Mouse (Mus musculus): Measurements from ENCODE around the gene Foxred1. TPM values are rescaled to one million over a fixed set of nuclear protein-coding genes. Genes with fewer than 3 reads are reported as not detected.

Gene Foxred1
- polyA plus RNA-seq, 1 experiment = 18.6 TPM

GRCm38 (mm10) chr9:35197625-35198024, 13.2 kb downstream of the Foxred1 start:
- Histone ChIP-seq H3ac (ENCODE audit: control insufficient read depth, insufficient read length) (no peak overlapping the region), H3K79me2 (ENCODE audit: control insufficient read depth, insufficient read depth) (no peaks in the 10 kb centered on the region), H3K27me3 (ENCODE audit: control insufficient read depth, insufficient read depth, insufficient read length) (no peaks in the 10 kb centered on the region), H3K36me3 (ENCODE audit: control insufficient read depth, insufficient read depth) (no peaks in the 10 kb centered on the region), H3K4me3 (no peak overlapping the region), H3K4me2 (ENCODE audit: low read depth) (no peak overlapping the region)
- TF ChIP-seq MYOG (IDR thresholded peaks at IDR 0.05; ENCODE audit: control insufficient read depth in 1 of 3, insufficient read depth in 1 of 3, insufficient read length in 2 of 3, low read depth in 2 of 3) (no peak), TCF12 (IDR thresholded peaks at IDR 0.05; ENCODE audit: insufficient read depth, poor library complexity, severe bottlenecking) (no peak), USF1 (IDR thresholded peaks at IDR 0.05; ENCODE audit: low read depth) (no peak)

- Histone ChIP-seq H3ac (ENCODE audit: control insufficient read depth, insufficient read length) (no peak overlapping the region), H3K27me3 (ENCODE audit: control insufficient read depth, insufficient read depth, insufficient read length) (no peaks in the 10 kb centered on the region), H3K4me2 (ENCODE audit: low read depth) (no peak overlapping the region), H3K4me3 (no peak overlapping the region), H3K79me2 (ENCODE audit: control insufficient read depth, insufficient read depth) (no peaks in the 10 kb centered on the region), H3K36me3 (ENCODE audit: control insufficient read depth, insufficient read depth) (no peaks in the 10 kb centered on the region)
- no peak for TF ChIP-seq MYOD1 (IDR thresholded peaks at IDR 0.05; ENCODE audit: control insufficient read depth in 1 of 3, insufficient read length in 2 of 3, low read depth in 2 of 3)
- no peak for TF ChIP-seq E2F4 (IDR thresholded peaks at IDR 0.05; ENCODE audit: insufficient read depth)
- TF ChIP-seq MYOG (IDR thresholded peaks at IDR 0.05; ENCODE audit: control insufficient read depth in 1 of 3, insufficient read depth in 1 of 3, insufficient read length in 2 of 3, low read depth in 2 of 3) = no peak
- no peak for TF ChIP-seq REST (IDR thresholded peaks at IDR 0.05; ENCODE audit: insufficient read depth, insufficient read length)
- no peak for TF ChIP-seq CEBPB (IDR thresholded peaks at IDR 0.05; ENCODE audit: insufficient read depth, poor library complexity, severe bottlenecking)
Observed at GRCm38 (mm10) chr9:35194048-35194447, 16.8 kb downstream of the Foxred1 start.

GRCm38 (mm10) chr9:35192983-35193542, 17.8 kb downstream of the Foxred1 start:
- no peaks in the 10 kb centered on the region for H3K79me2 ChIP-seq (ENCODE audit: control insufficient read depth, insufficient read depth)
- H3K4me2 ChIP-seq (ENCODE audit: low read depth) = no peak overlapping the region
- H3K36me3 ChIP-seq (ENCODE audit: control insufficient read depth, insufficient read depth) = no peaks in the 10 kb centered on the region
- TF ChIP-seq MYOD1 (IDR thresholded peaks at IDR 0.05; ENCODE audit: control insufficient read depth in 1 of 3, insufficient read length in 2 of 3, low read depth in 2 of 3) (no peak), USF1 (IDR thresholded peaks at IDR 0.05; ENCODE audit: low read depth) (no peak), MAX (IDR thresholded peaks at IDR 0.05; ENCODE audit: low read depth) (no peak), CEBPB (IDR thresholded peaks at IDR 0.05; ENCODE audit: insufficient read depth, poor library complexity, severe bottlenecking) (no peak), POLR2A (IDR thresholded peaks at IDR 0.05; ENCODE audit: insufficient read length, low read depth) (no peak), TCF12 (IDR thresholded peaks at IDR 0.05; ENCODE audit: insufficient read depth, poor library complexity, severe bottlenecking) (no peak), E2F4 (IDR thresholded peaks at IDR 0.05; ENCODE audit: insufficient read depth) (no peak), SRF (IDR thresholded peaks at IDR 0.05; ENCODE audit: control insufficient read depth, insufficient read length, low read depth) (no peak), POLR2AphosphoS2 (IDR thresholded peaks at IDR 0.05; ENCODE audit: insufficient read length, low read depth) (no peak), REST (IDR thresholded peaks at IDR 0.05; ENCODE audit: insufficient read depth, insufficient read length) (no peak), TCF3 (IDR thresholded peaks at IDR 0.05; ENCODE audit: insufficient read length, low read depth) (no peak)
- no peak overlapping the region for H3ac ChIP-seq (ENCODE audit: control insufficient read depth, insufficient read length)
- no peak overlapping the region for H3K4me3 ChIP-seq
- H3K27me3 ChIP-seq (ENCODE audit: control insufficient read depth, insufficient read depth, insufficient read length) = no peaks in the 10 kb centered on the region

- no peaks in the 10 kb centered on the region for H3K79me2 ChIP-seq (ENCODE audit: control insufficient read depth, insufficient read depth)
- H3ac ChIP-seq (ENCODE audit: control insufficient read depth, insufficient read length) = no peak overlapping the region
- H3K4me2 ChIP-seq (ENCODE audit: low read depth) = no peak overlapping the region
- no peaks in the 10 kb centered on the region for H3K27me3 ChIP-seq (ENCODE audit: control insufficient read depth, insufficient read depth, insufficient read length)
- no peak overlapping the region for H3K4me3 ChIP-seq
- no peak for TF ChIP-seq POLR2A (IDR thresholded peaks at IDR 0.05; ENCODE audit: insufficient read length, low read depth)
- TF ChIP-seq E2F4 (IDR thresholded peaks at IDR 0.05; ENCODE audit: insufficient read depth) = no peak
- no peak for TF ChIP-seq MYOD1 (IDR thresholded peaks at IDR 0.05; ENCODE audit: control insufficient read depth in 1 of 3, insufficient read length in 2 of 3, low read depth in 2 of 3)
- no peak for TF ChIP-seq CEBPB (IDR thresholded peaks at IDR 0.05; ENCODE audit: insufficient read depth, poor library complexity, severe bottlenecking)
- TF ChIP-seq SRF (IDR thresholded peaks at IDR 0.05; ENCODE audit: control insufficient read depth, insufficient read length, low read depth) = no peak
- TF ChIP-seq USF1 (IDR thresholded peaks at IDR 0.05; ENCODE audit: low read depth) = no peak
- no peak for TF ChIP-seq POLR2AphosphoS2 (IDR thresholded peaks at IDR 0.05; ENCODE audit: insufficient read length, low read depth)
- TF ChIP-seq TCF12 (IDR thresholded peaks at IDR 0.05; ENCODE audit: insufficient read depth, poor library complexity, severe bottlenecking) = no peak
- no peak for TF ChIP-seq TCF3 (IDR thresholded peaks at IDR 0.05; ENCODE audit: insufficient read length, low read depth)
- no peak for TF ChIP-seq MAX (IDR thresholded peaks at IDR 0.05; ENCODE audit: low read depth)
- H3K36me3 ChIP-seq (ENCODE audit: control insufficient read depth, insufficient read depth) = no peaks in the 10 kb centered on the region
Observed at GRCm38 (mm10) chr9:35188700-35189099, 22.2 kb downstream of the Foxred1 start.

- Histone ChIP-seq H3K4me3 (no peak overlapping the region), H3K27me3 (ENCODE audit: control insufficient read depth, insufficient read depth, insufficient read length) (no peaks in the 10 kb centered on the region), H3ac (ENCODE audit: control insufficient read depth, insufficient read length) (no peak overlapping the region), H3K79me2 (ENCODE audit: control insufficient read depth, insufficient read depth) (no peaks in the 10 kb centered on the region), H3K36me3 (ENCODE audit: control insufficient read depth, insufficient read depth) (no peaks in the 10 kb centered on the region), H3K4me2 (ENCODE audit: low read depth) (no peak overlapping the region)
- no peak for TF ChIP-seq MYOG (IDR thresholded peaks at IDR 0.05; ENCODE audit: control insufficient read depth in 1 of 3, insufficient read depth in 1 of 3, insufficient read length in 2 of 3, low read depth in 2 of 3)
- TF ChIP-seq MYOD1 (IDR thresholded peaks at IDR 0.05; ENCODE audit: control insufficient read depth in 1 of 3, insufficient read length in 2 of 3, low read depth in 2 of 3) = no peak
- TF ChIP-seq TCF12 (IDR thresholded peaks at IDR 0.05; ENCODE audit: insufficient read depth, poor library complexity, severe bottlenecking) = no peak
- TF ChIP-seq POLR2A (IDR thresholded peaks at IDR 0.05; ENCODE audit: insufficient read length, low read depth) = no peak
- TF ChIP-seq E2F4 (IDR thresholded peaks at IDR 0.05; ENCODE audit: insufficient read depth) = no peak
- no peak for TF ChIP-seq SRF (IDR thresholded peaks at IDR 0.05; ENCODE audit: control insufficient read depth, insufficient read length, low read depth)
- TF ChIP-seq POLR2AphosphoS2 (IDR thresholded peaks at IDR 0.05; ENCODE audit: insufficient read length, low read depth) = no peak
- no peak for TF ChIP-seq REST (IDR thresholded peaks at IDR 0.05; ENCODE audit: insufficient read depth, insufficient read length)
- TF ChIP-seq CEBPB (IDR thresholded peaks at IDR 0.05; ENCODE audit: insufficient read depth, poor library complexity, severe bottlenecking) = no peak
- no peak for TF ChIP-seq TCF3 (IDR thresholded peaks at IDR 0.05; ENCODE audit: insufficient read length, low read depth)
- TF ChIP-seq USF1 (IDR thresholded peaks at IDR 0.05; ENCODE audit: low read depth) = no peak
- no peak for TF ChIP-seq MAX (IDR thresholded peaks at IDR 0.05; ENCODE audit: low read depth)
Observed at GRCm38 (mm10) chr9:35187351-35187903, 23.4 kb downstream of the Foxred1 start.
